Mouse (Mus musculus) activated CD4-positive, CD25-positive, alpha-beta regulatory T cell (primary cell): Measurements from ENCODE around the gene Gm597. TPM values are rescaled to one million over a fixed set of nuclear protein-coding genes. Genes with fewer than 3 reads are reported as not detected.

Source experiments
- polyA plus RNA-seq, 2 experiments: library from polyadenylated mRNA; unstranded; fragments of 100-300 nt; shearing (Covaris generic); gene quantifications; one replicate each; pipeline ENCODE4 v1.2.1; 2017

Gene Gm597
- not detected for polyA plus RNA-seq

DNA sequence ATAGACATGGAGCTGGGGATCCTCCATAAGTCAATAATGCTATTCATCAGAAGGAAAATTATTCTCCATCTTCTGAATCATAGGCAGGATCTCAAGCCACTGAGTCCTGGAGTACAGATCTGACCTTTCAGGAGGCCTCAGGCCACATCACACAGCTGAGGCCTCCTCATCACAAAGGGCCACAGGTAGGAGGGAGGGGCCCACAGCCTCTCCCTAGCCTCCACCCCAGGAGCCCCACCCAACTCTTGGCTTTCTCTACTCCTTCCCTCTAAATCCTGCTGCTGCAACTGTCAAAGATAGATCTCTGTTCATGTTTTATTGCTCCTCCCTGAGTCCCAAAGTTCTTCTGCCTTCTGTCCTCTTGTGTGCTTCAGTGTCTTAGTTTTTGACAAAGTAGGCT is at the start of gene Gm597:
Gm597 (minus strand) TSS at position 101 of the 400 bp plus-strand sequence.

